ENCODE assay signal across 9 mouse cellular contexts in genomic region chr5:99202074-99202837, GRCm38 (mm10).
DNase-seq lines count a peak whose midpoint lies in the region; ATAC-seq and TF ChIP-seq lines count a peak whose summit lies in the region.
"Had no signal": no experiment of that assay in that cellular context is flagged by ENCODE, and none has a peak within 500 bp of the region (broad histone marks: within the 10 kb centered on the region; RNA-seq: fewer than 3 reads in every experiment).

No protein-coding gene starts in this region.

- H3K4me1 ChIP-seq in ES-E14 (ENCODE audit: control insufficient read depth in 2 of 2, insufficient read depth in 2 of 2, low read length in 2 of 2, poor library complexity in 1 of 2), result no peaks in the 10 kb centered on the region
- H3K4me1 ChIP-seq in forebrain, embryonic 10.5 days, result no peaks in the 10 kb centered on the region
- H3K4me1 ChIP-seq in hindbrain, embryonic 10.5 days (replicated peaks), result no peaks in the 10 kb centered on the region
- no peaks in the 10 kb centered on the region for H3K4me1 ChIP-seq in lung, embryonic 14.5 days (ENCODE audit: insufficient read depth)
- no peaks in the 10 kb centered on the region for H3K4me1 ChIP-seq in olfactory bulb, adult 2 months (ENCODE audit: control insufficient read depth, insufficient read depth, low read length)

- H3K4me2 ChIP-seq in lung, embryonic 14.5 days, result peak overlapping the region; percentile 27; the same call in 1 of the 2 replicates

- H3K27me3 ChIP-seq in forebrain, embryonic 10.5 days (ENCODE audit: poor library complexity, severe bottlenecking), result peaks cover 7% of the 10 kb centered on the region; the same call in 1 of the 2 replicates
- peaks cover 8% of the 10 kb centered on the region for H3K27me3 ChIP-seq in hindbrain, embryonic 10.5 days (ENCODE audit: insufficient read depth, poor library complexity, severe bottlenecking)
- no peaks in the 10 kb centered on the region for H3K27me3 ChIP-seq in lung, embryonic 14.5 days (ENCODE audit: insufficient read depth, low read length)

- 0 out of 2 replicates have a peak, but pooled peaks have one; percentile 41 for ATAC-seq in lung, embryonic 14.5 days (ENCODE audit: insufficient read depth)
- ATAC-seq in erythroblast, adult 5-6 weeks (replicated peaks; ENCODE audit: low FRiP score, poor library complexity, severe bottlenecking), result no peak

- no peak overlapping the region for H3K27ac ChIP-seq in ES-E14 (ENCODE audit: insufficient read depth, low read depth, low read length, poor library complexity, severe bottlenecking)
- H3K27ac ChIP-seq in forebrain, embryonic 10.5 days, result no peak overlapping the region
- no peak overlapping the region for H3K27ac ChIP-seq in hindbrain, embryonic 10.5 days
- H3K27ac ChIP-seq in layer of hippocampus, adult 2 months, result no peak overlapping the region
- H3K27ac ChIP-seq in lung, embryonic 14.5 days (ENCODE audit: low read depth), result no peak overlapping the region
- H3K27ac ChIP-seq in olfactory bulb, adult 2 months (ENCODE audit: insufficient read depth, low read depth, low read length), result no peak overlapping the region
- H3K27ac ChIP-seq: macrophage had no signal

- TF ChIP-seq CTCF in layer of hippocampus, adult 2 months (conservative IDR thresholded peaks at IDR 0.05), result peak; percentile 86
- peak; percentile 67 for TF ChIP-seq CTCF in lung, embryonic 14.5 days (IDR thresholded peaks at IDR 0.05; ENCODE audit: low read depth)
- peak; percentile 27; the same call in 1 of the 2 replicates for TF ChIP-seq CTCF in olfactory bulb, adult 2 months (IDR thresholded peaks at IDR 0.05; ENCODE audit: insufficient read depth, low read depth, low read length)

- in situ Hi-C loops in ES-E14 (cut with MboI; ENCODE audit: low sequenced_read_pairs in 2 of 2, unreplicated experiment in 2 of 2), result loop anchor here (5.0 to 25.0 kb wide), 2 partner anchors 685 to 695 kb away; no protein-coding TSS in a partner anchor

- DNase-seq in ES-E14 (ENCODE audit: low read depth, low spot score), result peak; percentile 55
- peak; percentile 81 for DNase-seq in brain, adult 2 months (ENCODE audit: low read depth, low spot score)
- DNase-seq in forebrain, embryonic 10.5 days (ENCODE audit: extremely low spot score, low spot score), result peak; percentile 55
- peak; percentile 62 for DNase-seq in hindbrain, embryonic 10.5 days (ENCODE audit: low spot score)
- DNase-seq in layer of hippocampus, adult 2 months (ENCODE audit: low spot score in 2 of 2), result peak; percentile 44 to 62
- peak; percentile 81 for DNase-seq in lung, embryonic 14.5 days

- H3K9me3 ChIP-seq in ES-E14 (ENCODE audit: control insufficient read depth, insufficient read depth, low read depth, low read length), result no peaks in the 10 kb centered on the region
- H3K9me3 ChIP-seq in forebrain, embryonic 10.5 days, result no peaks in the 10 kb centered on the region
- 0 out of 2 replicates have a peak, but pooled peaks cover 4% of the 10 kb centered on the region for H3K9me3 ChIP-seq in hindbrain, embryonic 10.5 days
- 0 out of 2 replicates have a peak, but pooled peaks cover 2% of the 10 kb centered on the region for H3K9me3 ChIP-seq in lung, embryonic 14.5 days (ENCODE audit: low read depth, low read length)

- no peak overlapping the region for H3K9ac ChIP-seq in ES-E14 (ENCODE audit: insufficient read depth, low read depth, low read length, poor library complexity, severe bottlenecking)
- no peak overlapping the region for H3K9ac ChIP-seq in lung, embryonic 14.5 days

- H3K36me3 ChIP-seq in ES-E14 (ENCODE audit: control insufficient read depth, insufficient read depth, low read length, poor library complexity, severe bottlenecking), result no peaks in the 10 kb centered on the region
- no peaks in the 10 kb centered on the region for H3K36me3 ChIP-seq in forebrain, embryonic 10.5 days (replicated peaks)
- H3K36me3 ChIP-seq in hindbrain, embryonic 10.5 days, result no peaks in the 10 kb centered on the region
- no peaks in the 10 kb centered on the region for H3K36me3 ChIP-seq in lung, embryonic 14.5 days (ENCODE audit: insufficient read depth)

- TF ChIP-seq POLR2A in olfactory bulb, adult 2 months (IDR thresholded peaks at IDR 0.05; ENCODE audit: insufficient read depth, low read depth, low read length), result no peak

- H3K4me3 ChIP-seq in ES-E14 (ENCODE audit: insufficient read depth in 1 of 2, low read depth in 1 of 2, low read length in 2 of 2, poor library complexity in 1 of 2, severe bottlenecking in 1 of 2), result no peak overlapping the region
- peak overlapping the region; percentile 16; the same call in 1 of the 2 replicates for H3K4me3 ChIP-seq in forebrain, embryonic 10.5 days
- no peak overlapping the region for H3K4me3 ChIP-seq in hindbrain, embryonic 10.5 days
- H3K4me3 ChIP-seq in layer of hippocampus, adult 2 months, result peak overlapping the region; percentile 48
- H3K4me3 ChIP-seq in lung, embryonic 14.5 days (ENCODE audit: low read depth, low read length), result no peak overlapping the region
- no peak overlapping the region for H3K4me3 ChIP-seq in olfactory bulb, adult 2 months (ENCODE audit: insufficient read depth, low read depth, low read length)

- WGBS in forebrain, embryonic 10.5 days, result 60% methylated on average over 15 of the region's 15 CpGs
- WGBS in hindbrain, embryonic 10.5 days, result 61% methylated on average over 15 of the region's 15 CpGs
- WGBS in lung, embryonic 14.5 days, result 59% methylated on average over 15 of the region's 15 CpGs
- WGBS in olfactory bulb, adult 2 months, result 47% methylated on average over 15 of the region's 15 CpGs

TF ChIP-seq in ES-E14, 5 proteins besides CTCF, POLR2A, EP300 and RAD21:
- no peak for TF ChIP-seq ZNF384 (IDR thresholded peaks at IDR 0.05; ENCODE audit: low read depth, low read length)
- TF ChIP-seq ZC3H11A (IDR thresholded peaks at IDR 0.05; ENCODE audit: borderline replicate concordance, low read depth, low read length), result no peak
- no peak for TF ChIP-seq HCFC1 (IDR thresholded peaks at IDR 0.05; ENCODE audit: borderline replicate concordance, insufficient read depth, low read length)
- TF ChIP-seq MAFK (IDR thresholded peaks at IDR 0.05; ENCODE audit: insufficient read depth, low read depth, low read length), result no peak
- TF ChIP-seq CHD2 (IDR thresholded peaks at IDR 0.05; ENCODE audit: low read depth, low read length), result no peak
TF ChIP-seq in ES-E14: peak in this region for 0.

Comparison
In these comparisons a context has a peak if more than half of its experiments do, and no peak if none do; other contexts are left out.
1. H3K4me3 ChIP-seq: peak in forebrain, embryonic 10.5 days (single experiment) and layer of hippocampus, adult 2 months (single experiment); none in ES-E14 (0 of 2), hindbrain, embryonic 10.5 days (single experiment), lung, embryonic 14.5 days (single experiment) and olfactory bulb, adult 2 months (single experiment).
2. CTCF ChIP-seq: peak in every context shown above with its lines; median percentile 86 in layer of hippocampus, adult 2 months; 67 in lung, embryonic 14.5 days; 27 in olfactory bulb, adult 2 months.
3. Peak in every context shown above with its lines, with median percentiles within 50 percentile points of each other: DNase-seq.